Mouse (Mus musculus) liver, adult 2 months (tissue): Measurements from ENCODE around the gene Agap1.

Experiments
- CTCF ChIP-seq: fragments of 200-500 bp; IDR thresholded peaks from 2 replicates; pipeline ENCODE4 v1.5.1; 2011; ENCODE audit warnings: low read depth, low read length, control low read depth
- POLR2A ChIP-seq: fragments of 200-500 bp; IDR thresholded peaks from 2 replicates; pipeline ENCODE4 v1.6.1; 2011; ENCODE audit warnings: low read length, control low read depth; ENCODE audit not compliant: insufficient read depth; ENCODE audit errors: extremely low read depth

DNA sequence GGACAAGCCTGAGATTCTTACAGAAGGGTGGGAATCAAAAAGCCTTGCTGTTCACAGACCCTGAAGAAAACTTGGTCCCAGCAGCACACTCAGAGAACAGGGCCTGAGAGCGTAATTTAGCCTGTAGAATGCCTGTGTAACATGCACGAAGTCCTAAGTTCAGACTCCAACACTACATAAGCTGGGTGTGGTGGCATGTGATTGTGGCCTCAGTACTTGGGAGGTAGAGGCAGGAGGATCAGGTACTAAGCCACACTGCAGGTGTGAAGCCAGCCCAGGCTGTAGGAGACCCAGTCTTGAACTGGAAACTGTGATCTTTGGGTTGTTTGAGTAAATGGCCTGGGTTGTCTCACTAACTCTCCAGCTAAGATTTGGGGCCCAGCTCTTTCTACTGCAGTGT is 180.5 kb downstream of the Agap1 start:
- TF ChIP-seq CTCF (no peak), POLR2A (no peak)
